Comparison of ENCODE assay signal across 26 mouse cellular contexts in the genomic region with DNA sequence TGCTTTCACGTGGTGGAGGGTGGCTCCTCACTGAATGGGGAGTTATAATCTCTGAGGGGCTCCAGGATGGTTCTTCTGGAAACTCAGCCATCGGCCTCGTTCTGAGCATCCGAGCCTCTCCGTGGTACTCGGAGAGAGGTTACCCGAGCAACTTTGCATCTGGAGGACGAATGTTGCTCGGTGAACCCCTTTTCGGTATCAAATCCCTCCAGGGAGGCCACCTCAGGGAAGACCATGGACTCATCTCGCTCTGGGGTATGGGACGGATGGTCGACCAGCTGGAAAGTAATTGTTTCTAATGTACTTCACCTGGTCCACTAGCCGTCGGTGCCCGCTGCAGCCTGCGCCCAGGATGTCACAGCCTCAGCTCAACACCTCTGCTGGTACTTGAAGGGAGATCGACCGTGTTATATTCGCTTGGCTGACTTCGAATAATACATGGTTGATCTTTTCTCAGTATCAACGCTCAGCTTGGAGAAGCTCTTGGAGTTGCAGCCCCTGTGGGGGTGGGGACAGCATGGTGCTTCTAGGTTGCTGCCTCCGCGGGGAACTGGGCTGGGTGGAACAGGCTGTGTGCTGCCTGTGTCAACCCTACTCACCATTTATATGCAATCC.
DNase-seq lines count a peak whose midpoint lies in the region; ATAC-seq lines count a peak whose summit lies in the region.
"Had no signal": no experiment of that assay in that cellular context is flagged by ENCODE, and none has a peak within 500 bp of the region (broad histone marks: within the 10 kb centered on the region; RNA-seq: fewer than 3 reads in every experiment).

No protein-coding gene starts in this region.

- H3K27ac ChIP-seq in kidney, embryonic 14.5 days (ENCODE audit: low read depth, low read length), result no peak overlapping the region
- H3K27ac ChIP-seq in midbrain, embryonic 11.5 days (ENCODE audit: low read depth, low read length), result no peak overlapping the region
- no peak overlapping the region for H3K27ac ChIP-seq in midbrain, embryonic 10.5 days (replicated peaks)
- H3K27ac ChIP-seq: embryonic facial prominence, embryonic 12.5 days; embryonic facial prominence, embryonic 15.5 days; heart, embryonic 15.5 days; hindbrain, embryonic 12.5 days; hindbrain, postnatal 0 days had no signal

- 0 out of 2 replicates have a peak, but pooled peaks have one; percentile 13 for ATAC-seq in kidney, embryonic 14.5 days (ENCODE audit: low FRiP score, low TSS enrichment)
- ATAC-seq in midbrain, embryonic 11.5 days (ENCODE audit: low FRiP score), result no peak
- ATAC-seq: forebrain, embryonic 14.5 days; forebrain, postnatal 0 days; hindbrain, postnatal 0 days; inflammation-experienced regulatory T-cells, adult 6 months; Patski had no signal

- no peaks in the 10 kb centered on the region for H3K9me3 ChIP-seq in kidney, embryonic 14.5 days (ENCODE audit: control insufficient read depth, low read length)
- no peaks in the 10 kb centered on the region for H3K9me3 ChIP-seq in midbrain, embryonic 11.5 days (ENCODE audit: control insufficient read depth, low read length)
- H3K9me3 ChIP-seq in midbrain, embryonic 10.5 days (replicated peaks), result no peaks in the 10 kb centered on the region
- H3K9me3 ChIP-seq: embryonic facial prominence, embryonic 12.5 days; embryonic facial prominence, embryonic 15.5 days; heart, embryonic 12.5 days; heart, embryonic 15.5 days; hindbrain, embryonic 12.5 days had no signal

- H3K36me3 ChIP-seq in kidney, embryonic 14.5 days (ENCODE audit: control insufficient read depth, insufficient read depth, low read length), result peaks cover 5% of the 10 kb centered on the region; the same call in 1 of the 2 replicates
- peaks cover 2% of the 10 kb centered on the region; the same call in 1 of the 2 replicates for H3K36me3 ChIP-seq in midbrain, embryonic 11.5 days (ENCODE audit: control insufficient read depth, insufficient read depth, low read length)
- peaks cover 82% of the 10 kb centered on the region for H3K36me3 ChIP-seq in midbrain, embryonic 10.5 days
- H3K36me3 ChIP-seq: G1E; heart, embryonic 15.5 days had no signal

- intact Hi-C loops in heart, postnatal 10 days (cut with DNase I), result no loop called here

- H3K9ac ChIP-seq in kidney, embryonic 14.5 days (ENCODE audit: low read depth, low read length), result no peak overlapping the region
- no peak overlapping the region for H3K9ac ChIP-seq in midbrain, embryonic 11.5 days (ENCODE audit: low read length)
- H3K9ac ChIP-seq: embryonic facial prominence, embryonic 12.5 days; embryonic facial prominence, embryonic 15.5 days; forebrain, postnatal 0 days; heart, embryonic 12.5 days; heart, embryonic 15.5 days; hindbrain, embryonic 12.5 days had no signal

- 0 out of 2 replicates have a peak, but pooled peaks cover 5% of the 10 kb centered on the region for H3K4me1 ChIP-seq in kidney, embryonic 14.5 days (ENCODE audit: control insufficient read depth, insufficient read depth, low read length)
- peaks cover 13% of the 10 kb centered on the region; the same call in 1 of the 2 replicates for H3K4me1 ChIP-seq in midbrain, embryonic 11.5 days (ENCODE audit: control insufficient read depth, insufficient read depth, low read length)
- H3K4me1 ChIP-seq in midbrain, embryonic 10.5 days, result peaks cover 30% of the 10 kb centered on the region
- H3K4me1 ChIP-seq: heart, embryonic 15.5 days had no signal

- WGBS in kidney, embryonic 14.5 days, result 70% methylated on average over 24 of the region's 24 CpGs
- 83% methylated on average over 24 of the region's 24 CpGs for WGBS in midbrain, embryonic 11.5 days
- 89% methylated on average over 24 of the region's 24 CpGs for WGBS in midbrain, embryonic 10.5 days

- no peak overlapping the region for H3K4me3 ChIP-seq in kidney, embryonic 14.5 days (ENCODE audit: low read length)
- no peak overlapping the region for H3K4me3 ChIP-seq in midbrain, embryonic 11.5 days (ENCODE audit: low read depth, low read length)
- no peak overlapping the region for H3K4me3 ChIP-seq in midbrain, embryonic 10.5 days
- H3K4me3 ChIP-seq: embryonic facial prominence, embryonic 12.5 days; embryonic facial prominence, embryonic 15.5 days; heart, embryonic 12.5 days; heart, embryonic 15.5 days; hindbrain, embryonic 12.5 days had no signal

- H3K4me2 ChIP-seq in kidney, embryonic 14.5 days (replicated peaks; ENCODE audit: low read depth, low read length), result no peak overlapping the region
- no peak overlapping the region for H3K4me2 ChIP-seq in midbrain, embryonic 11.5 days
- H3K4me2 ChIP-seq: embryonic facial prominence, embryonic 12.5 days; embryonic facial prominence, embryonic 15.5 days; heart, embryonic 12.5 days; heart, embryonic 15.5 days; hindbrain, embryonic 12.5 days had no signal

- no peaks in the 10 kb centered on the region for H3K27me3 ChIP-seq in kidney, embryonic 14.5 days (ENCODE audit: control insufficient read depth, insufficient read depth, low read length)
- H3K27me3 ChIP-seq in midbrain, embryonic 11.5 days (ENCODE audit: control insufficient read depth, insufficient read depth, low read length), result no peaks in the 10 kb centered on the region
- 0 out of 2 replicates have a peak, but pooled peaks cover 6% of the 10 kb centered on the region for H3K27me3 ChIP-seq in midbrain, embryonic 10.5 days (ENCODE audit: low read depth, poor library complexity, severe bottlenecking)
- H3K27me3 ChIP-seq: CH12.LX; embryonic facial prominence, embryonic 12.5 days; embryonic facial prominence, embryonic 15.5 days; heart, embryonic 12.5 days; heart, embryonic 15.5 days; hindbrain, embryonic 12.5 days had no signal

- peak; percentile 56 for DNase-seq in heart, adult 11 months
- DNase-seq in heart, postnatal 10 days, result no peak
- no peak for DNase-seq in kidney, adult 9 months
- peak; percentile 69 for DNase-seq in midbrain, embryonic 11.5 days (ENCODE audit: low spot score, missing footprints)
- DNase-seq in midbrain, embryonic 10.5 days (ENCODE audit: low spot score), result no peak
- DNase-seq in embryo, embryonic 10 days (ENCODE audit: low spot score), result no peak
- DNase-seq: adrenal gland, postnatal 10 days; adrenal gland, postnatal 36 days; B cell, adult 2 months; cerebellum, adult 18-20 months; cerebellum, adult 9-10 months; cerebellum, postnatal 14 days; forebrain, postnatal 0 days; gastrocnemius, postnatal 36 days had no signal

Comparison
In these comparisons a context has a peak if more than half of its experiments do, and no peak if none do; other contexts are left out.
1. DNase-seq: peak in heart, adult 11 months (single experiment) and midbrain, embryonic 11.5 days (single experiment); none in heart, postnatal 10 days (0 of 2), kidney, adult 9 months (single experiment), midbrain, embryonic 10.5 days (single experiment) and embryo, embryonic 10 days (single experiment).